In genomic region chr8:46295951-46296350, GRCm38 (mm10) we compare ENCODE assay signal across 23 mouse cellular contexts. TPM values are rescaled to one million over a fixed set of nuclear protein-coding genes. Genes with fewer than 3 reads are reported as not detected.
A peak's percentile ranks its signal among the peaks of the same experiment; 100 is the strongest.
DNase-seq lines count a peak whose midpoint lies in the region; ATAC-seq and TF ChIP-seq lines count a peak whose summit lies in the region.
"Had no signal": no experiment of that assay in that cellular context is flagged by ENCODE, and none has a peak within 500 bp of the region (broad histone marks: within the 10 kb centered on the region; RNA-seq: fewer than 3 reads in every experiment).

No protein-coding gene starts in this region.

- H3K9ac ChIP-seq in forebrain, postnatal 0 days, result no peak overlapping the region
- no peak overlapping the region for H3K9ac ChIP-seq in hindbrain, postnatal 0 days (replicated peaks; ENCODE audit: low read length)
- no peak overlapping the region for H3K9ac ChIP-seq in hindbrain, embryonic 13.5 days
- H3K9ac ChIP-seq in forebrain, embryonic 13.5 days, result no peak overlapping the region
- no peak overlapping the region for H3K9ac ChIP-seq in midbrain, embryonic 13.5 days (replicated peaks)
- H3K9ac ChIP-seq: neural tube, embryonic 13.5 days had no signal

- no peak overlapping the region for H3K27ac ChIP-seq in forebrain, embryonic 10.5 days
- no peak overlapping the region for H3K27ac ChIP-seq in forebrain, postnatal 0 days (ENCODE audit: low read depth, low read length)
- no peak overlapping the region for H3K27ac ChIP-seq in hindbrain, postnatal 0 days
- no peak overlapping the region for H3K27ac ChIP-seq in hindbrain, embryonic 13.5 days
- no peak overlapping the region for H3K27ac ChIP-seq in forebrain, embryonic 13.5 days
- no peak overlapping the region for H3K27ac ChIP-seq in midbrain, embryonic 13.5 days
- H3K27ac ChIP-seq: neural tube, embryonic 13.5 days; stomach, postnatal 0 days had no signal

- peak overlapping the region; percentile 46 for H3K4me3 ChIP-seq in forebrain, embryonic 10.5 days
- no peak overlapping the region for H3K4me3 ChIP-seq in forebrain, postnatal 0 days (ENCODE audit: low read depth, low read length)
- H3K4me3 ChIP-seq in hindbrain, postnatal 0 days (ENCODE audit: low read length), result no peak overlapping the region
- H3K4me3 ChIP-seq in hindbrain, embryonic 13.5 days, result no peak overlapping the region
- H3K4me3 ChIP-seq in forebrain, embryonic 13.5 days, result no peak overlapping the region
- H3K4me3 ChIP-seq in midbrain, embryonic 13.5 days (replicated peaks), result no peak overlapping the region
- H3K4me3 ChIP-seq: neural tube, embryonic 13.5 days had no signal

- peak; percentile 30 for DNase-seq in forebrain, embryonic 10.5 days (ENCODE audit: extremely low spot score, low spot score)
- DNase-seq in forebrain, postnatal 0 days, result no peak
- no peak for DNase-seq in hindbrain, postnatal 0 days (ENCODE audit: low spot score)
- DNase-seq in kidney, adult 8-10 months, result no peak
- DNase-seq in kidney, adult 11 months, result no peak
- DNase-seq: adrenal gland, adult 8-10 months; cerebellum, postnatal 14 days; gastrocnemius, postnatal 36 days; kidney, postnatal 36 days; lung, adult 18-20 months; thymus, postnatal 25 days had no signal

- H3K27me3 ChIP-seq in forebrain, embryonic 10.5 days (ENCODE audit: poor library complexity, severe bottlenecking), result peaks cover 100% of the 10 kb centered on the region
- peaks cover 65% of the 10 kb centered on the region for H3K27me3 ChIP-seq in forebrain, postnatal 0 days (ENCODE audit: insufficient read depth, low read length)
- H3K27me3 ChIP-seq in hindbrain, postnatal 0 days (ENCODE audit: insufficient read depth, low read length), result peaks cover 65% of the 10 kb centered on the region
- peaks cover 91% of the 10 kb centered on the region for H3K27me3 ChIP-seq in hindbrain, embryonic 13.5 days
- H3K27me3 ChIP-seq in forebrain, embryonic 13.5 days, result peaks cover 95% of the 10 kb centered on the region
- H3K27me3 ChIP-seq in midbrain, embryonic 13.5 days, result peaks cover 92% of the 10 kb centered on the region

- TF ChIP-seq CTCF in forebrain, postnatal 0 days (IDR thresholded peaks at IDR 0.05; ENCODE audit: low read depth), result no peak
- no peak for TF ChIP-seq CTCF in hindbrain, postnatal 0 days (IDR thresholded peaks at IDR 0.05; ENCODE audit: low read depth)

- no peak for ATAC-seq in forebrain, postnatal 0 days
- no peak for ATAC-seq in hindbrain, postnatal 0 days
- ATAC-seq in hindbrain, embryonic 13.5 days (ENCODE audit: low FRiP score), result no peak
- no peak for ATAC-seq in forebrain, embryonic 13.5 days
- no peak for ATAC-seq in midbrain, embryonic 13.5 days
- ATAC-seq: CD4-positive, CD25-positive, alpha-beta regulatory T cell, adult 4 months; intestine, postnatal 0 days had no signal

- H3K36me3 ChIP-seq in forebrain, embryonic 10.5 days (replicated peaks), result no peaks in the 10 kb centered on the region
- H3K36me3 ChIP-seq in forebrain, postnatal 0 days (ENCODE audit: insufficient read depth), result no peaks in the 10 kb centered on the region
- H3K36me3 ChIP-seq in hindbrain, postnatal 0 days (ENCODE audit: insufficient read depth, low read length), result no peaks in the 10 kb centered on the region
- H3K36me3 ChIP-seq in hindbrain, embryonic 13.5 days, result no peaks in the 10 kb centered on the region
- H3K36me3 ChIP-seq in forebrain, embryonic 13.5 days (ENCODE audit: poor library complexity, severe bottlenecking), result no peaks in the 10 kb centered on the region
- no peaks in the 10 kb centered on the region for H3K36me3 ChIP-seq in midbrain, embryonic 13.5 days
- H3K36me3 ChIP-seq: neural tube, embryonic 13.5 days had no signal

- peaks cover 72% of the 10 kb centered on the region for H3K4me1 ChIP-seq in forebrain, embryonic 10.5 days
- H3K4me1 ChIP-seq in forebrain, postnatal 0 days (ENCODE audit: insufficient read depth), result 0 out of 2 replicates have a peak, but pooled peaks cover 4% of the 10 kb centered on the region
- H3K4me1 ChIP-seq in hindbrain, postnatal 0 days (ENCODE audit: insufficient read depth, low read length), result no peaks in the 10 kb centered on the region
- peaks cover 22% of the 10 kb centered on the region for H3K4me1 ChIP-seq in hindbrain, embryonic 13.5 days (replicated peaks)
- peaks cover 57% of the 10 kb centered on the region for H3K4me1 ChIP-seq in forebrain, embryonic 13.5 days
- peaks cover 44% of the 10 kb centered on the region for H3K4me1 ChIP-seq in midbrain, embryonic 13.5 days (replicated peaks)

- WGBS in forebrain, embryonic 10.5 days, result 1% methylated on average over 8 of the region's 8 CpGs
- WGBS in forebrain, postnatal 0 days, result 1% methylated on average over 8 of the region's 8 CpGs
- WGBS in hindbrain, postnatal 0 days, result under 1% methylated on average over 8 of the region's 8 CpGs
- WGBS in hindbrain, embryonic 13.5 days, result 1% methylated on average over 8 of the region's 8 CpGs
- WGBS in forebrain, embryonic 13.5 days, result under 1% methylated on average over 8 of the region's 8 CpGs
- 2% methylated on average over 8 of the region's 8 CpGs for WGBS in midbrain, embryonic 13.5 days

- H3K4me2 ChIP-seq in forebrain, postnatal 0 days (ENCODE audit: low read depth), result no peak overlapping the region
- 0 out of 2 replicates have a peak overlapping the region, but pooled peaks have one; percentile 16 for H3K4me2 ChIP-seq in hindbrain, postnatal 0 days (ENCODE audit: low read depth, low read length)
- H3K4me2 ChIP-seq in hindbrain, embryonic 13.5 days, result no peak overlapping the region
- H3K4me2 ChIP-seq in forebrain, embryonic 13.5 days, result peak overlapping the region; percentile 62
- H3K4me2 ChIP-seq in midbrain, embryonic 13.5 days (replicated peaks), result peak overlapping the region; percentile 32
- H3K4me2 ChIP-seq: neural tube, embryonic 13.5 days had no signal

- no peaks in the 10 kb centered on the region for H3K9me3 ChIP-seq in forebrain, embryonic 10.5 days
- H3K9me3 ChIP-seq in forebrain, postnatal 0 days (ENCODE audit: low read length), result no peaks in the 10 kb centered on the region
- H3K9me3 ChIP-seq in hindbrain, postnatal 0 days (ENCODE audit: low read length), result no peaks in the 10 kb centered on the region
- H3K9me3 ChIP-seq in hindbrain, embryonic 13.5 days, result no peaks in the 10 kb centered on the region
- H3K9me3 ChIP-seq in forebrain, embryonic 13.5 days (replicated peaks), result no peaks in the 10 kb centered on the region
- no peaks in the 10 kb centered on the region for H3K9me3 ChIP-seq in midbrain, embryonic 13.5 days
- H3K9me3 ChIP-seq: neural tube, embryonic 13.5 days had no signal

RNA-seq across cellular contexts. Expression of gene Helt, which starts 1.5 kb away (rescaled TPM):
- 1.8 and 2.7 TPM in 2 replicates for polyA plus RNA-seq in forebrain, embryonic 10.5 days (2016; fragmentation: Nextera tagmentation; extraction: Ambion mirVana)
- 0.90 and 0.92 TPM in 2 replicates for total RNA-seq in forebrain, postnatal 0 days (2014; rRNA removed)
- polyA plus RNA-seq in forebrain, postnatal 0 days (2015; fragmentation: Nextera tagmentation; extraction: Ambion mirVana), result 0.81 and 1.4 TPM in 2 replicates
- total RNA-seq in hindbrain, postnatal 0 days (2014; rRNA removed), result 0.52 TPM in 1 of 2 replicates, not detected in the other
- 0.11 and 0.15 TPM in 2 replicates for polyA plus RNA-seq in hindbrain, postnatal 0 days (2015; fragmentation: Nextera tagmentation; extraction: Ambion mirVana)
- 1.8 and 1.9 TPM in 2 replicates for polyA plus RNA-seq in hindbrain, embryonic 13.5 days (2015; fragmentation: Nextera tagmentation; extraction: Ambion mirVana)
- polyA plus RNA-seq in forebrain, embryonic 13.5 days (2015; fragmentation: Nextera tagmentation; extraction: Ambion mirVana), result 7.9 and 10.5 TPM in 2 replicates
- polyA plus RNA-seq in midbrain, embryonic 13.5 days (2015; fragmentation: Nextera tagmentation; extraction: Ambion mirVana), result 27.1 and 38.4 TPM in 2 replicates
- total RNA-seq: hematopoietic stem cell, adult 5-6 weeks; liver, adult 2 months; MEL; monocyte, adult 5-6 weeks had no signal
- polyA plus RNA-seq: CD4-positive, CD25-positive, alpha-beta regulatory T cell, adult 4 months; heart, embryonic 14.5 days; intestine, postnatal 0 days; liver, adult 2 months; stomach, postnatal 0 days had no signal

Comparison
In these comparisons a context has a peak if more than half of its experiments do, and no peak if none do; other contexts are left out.
1. H3K4me2 ChIP-seq: peak in hindbrain, postnatal 0 days (single experiment), forebrain, embryonic 13.5 days (single experiment) and midbrain, embryonic 13.5 days (single experiment); none in forebrain, postnatal 0 days (single experiment) and hindbrain, embryonic 13.5 days (single experiment).